Mouse (Mus musculus): ENCODE results near the gene Sh3glb1.

GRCm38 (mm10) chr3:144639387-144639786 lies 80.7 kb downstream of the Sh3glb1 start:
- no peak for TF ChIP-seq CTCF (IDR thresholded peaks at IDR 0.05; ENCODE audit: control insufficient read depth, insufficient read depth, insufficient replicate concordance, low read depth, low read length)
- no peak for TF ChIP-seq POLR2A (IDR thresholded peaks at IDR 0.05; ENCODE audit: control insufficient read depth, low read depth, low read length)
